Mouse (Mus musculus) mammary gland, adult 2 months (tissue): ENCODE data around the gene Lexm. TPM values are rescaled to one million over a fixed set of nuclear protein-coding genes. Genes with fewer than 3 reads are reported as not detected.

Experiments used
- polyA plus RNA-seq: library from polyadenylated mRNA; depleted of rRNA; stranded (reverse); fragments of >200 nt; gene quantifications from 2 replicates; pipeline ENCODE4 v1.2.3, GENCODE M21; 2012; ENCODE audit warnings: low replicate concordance; rRNA removed

Lexm gene
- 0.08 TPM in 1 of 2 replicates, not detected in the other for polyA plus RNA-seq

DNA sequence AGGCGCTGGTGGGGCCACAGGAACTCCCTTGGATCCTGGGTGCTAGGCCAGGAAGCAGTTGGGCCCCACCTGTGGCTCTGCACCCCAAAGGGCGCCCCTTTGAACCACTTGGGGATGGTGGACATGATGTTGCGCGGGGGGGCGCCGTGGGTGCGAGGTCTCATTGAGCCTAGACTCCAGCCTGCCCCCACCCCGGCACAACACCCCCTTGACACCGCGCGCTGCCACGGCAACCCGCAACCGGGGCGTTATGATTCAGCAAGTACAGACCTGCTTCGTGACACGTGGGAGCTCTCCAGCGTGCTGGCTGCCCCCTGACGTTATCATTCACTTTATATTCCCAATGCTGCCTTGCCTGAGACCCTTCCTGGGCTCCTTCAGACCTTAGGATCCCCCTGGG, at the start of gene Lexm:
Gene Lexm (minus strand): TSS at position 186 of the 400 bp plus-strand sequence.

DNA sequence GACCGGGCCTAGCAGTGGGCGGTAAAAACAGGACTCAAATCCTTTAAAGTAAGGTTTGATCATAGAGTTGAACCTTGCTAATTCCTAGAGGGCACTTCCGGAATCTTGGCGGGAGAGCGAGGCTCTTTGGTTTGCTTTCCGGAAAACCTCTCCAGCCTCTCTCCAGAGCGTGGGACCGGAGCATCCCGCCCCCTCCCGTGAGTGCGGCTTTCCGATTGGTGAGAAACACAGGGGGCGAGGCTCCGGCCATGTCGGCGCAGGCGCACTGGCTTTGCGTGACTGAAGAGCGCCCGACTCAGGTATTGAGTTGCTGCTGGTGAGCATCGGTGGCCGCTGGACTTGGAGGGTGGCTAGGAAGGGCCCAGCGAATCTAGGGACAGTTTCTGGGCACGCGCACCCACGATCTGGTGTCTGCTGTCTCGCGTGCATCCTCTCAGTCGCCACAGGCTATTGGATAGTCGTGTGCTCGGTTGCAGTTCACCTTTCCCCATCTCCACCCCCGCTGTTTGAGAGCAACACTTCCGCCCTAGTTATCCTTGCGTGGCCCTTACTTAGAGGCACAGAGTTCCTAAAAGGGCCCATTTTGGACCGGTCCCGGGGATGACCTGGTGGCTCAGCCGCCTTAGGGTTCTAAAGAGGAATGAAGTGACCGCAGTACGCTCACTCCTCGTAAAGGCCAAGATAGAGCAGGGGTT, 33.9 kb upstream of the Lexm start, which contains the start of gene Pars2:
Gene Pars2 (plus strand): TSS at position 237 of the 695 bp plus-strand sequence.

DNA sequence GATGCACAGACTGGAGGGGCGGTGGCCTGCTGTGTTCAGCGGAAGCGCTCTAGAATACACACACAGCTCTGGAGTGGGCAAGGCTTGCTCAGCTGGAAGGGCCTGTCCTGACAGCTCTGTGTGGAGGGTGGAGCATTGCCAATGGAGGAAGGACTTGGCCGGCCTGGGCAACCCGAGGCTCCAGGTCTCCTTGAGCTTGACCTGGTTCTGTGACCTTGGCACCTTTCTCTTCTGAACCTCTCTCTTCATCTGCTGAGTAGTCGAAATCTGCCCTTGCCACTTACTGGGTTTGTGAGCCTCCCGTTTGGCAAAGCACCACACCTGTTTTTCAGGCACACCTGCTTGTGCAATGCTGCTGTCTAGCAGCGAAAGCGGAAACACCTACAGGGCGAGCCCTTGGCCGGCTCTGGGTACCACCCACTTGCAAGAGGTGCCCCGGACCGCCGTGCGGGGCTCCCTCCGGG, 5.0 kb upstream of the Lexm start, which contains the start of gene Ttc22:
Gene Ttc22 (plus strand): TSS at position 403 of the 464 bp plus-strand sequence.

DNA sequence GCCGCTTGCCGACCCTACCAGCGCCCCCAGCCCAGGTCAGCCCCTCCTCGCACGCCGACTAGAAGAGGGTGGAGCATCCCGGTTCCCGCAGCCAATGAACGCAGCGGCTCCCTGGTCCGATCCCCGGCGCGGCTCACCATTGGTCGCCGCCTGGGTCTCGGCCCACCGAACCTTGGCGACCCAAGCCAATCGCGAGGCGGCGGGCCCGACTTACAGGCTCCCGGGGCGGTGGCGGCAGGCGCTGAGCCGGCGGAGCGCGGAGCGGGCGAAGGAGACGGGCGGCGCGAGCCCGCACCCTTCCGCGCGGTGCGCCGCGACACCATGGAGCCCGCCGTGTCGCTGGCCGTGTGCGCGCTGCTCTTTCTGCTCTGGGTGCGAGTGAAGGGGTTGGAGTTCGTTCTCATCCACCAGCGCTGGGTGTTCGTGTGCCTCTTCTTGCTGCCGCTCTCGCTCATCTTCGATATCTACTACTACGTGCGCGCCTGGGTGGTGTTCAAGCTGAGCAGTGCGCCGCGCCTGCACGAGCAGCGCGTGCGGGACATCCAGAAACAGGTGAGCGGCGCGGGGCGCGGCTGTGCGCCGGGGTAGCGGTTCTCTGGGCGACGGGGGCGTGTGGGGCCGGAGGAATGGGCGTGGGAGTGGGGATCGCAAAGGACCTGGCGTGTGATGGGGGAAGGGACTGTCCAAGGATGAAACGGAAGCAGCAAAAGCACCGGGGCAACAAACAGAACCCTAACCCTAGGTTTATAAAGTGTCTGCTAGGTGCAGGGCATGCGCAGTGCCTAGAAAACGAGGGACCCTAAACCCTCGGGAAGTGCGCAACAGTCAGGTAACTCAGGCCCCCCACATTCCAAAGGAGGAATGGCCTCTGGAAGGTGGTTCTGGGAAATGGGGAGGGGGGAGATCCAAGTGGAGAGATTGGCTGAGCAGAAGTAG, 55.9 kb downstream of the Lexm start, which contains the start of gene Dhcr24:
Gene Dhcr24 (plus strand): TSS at position 193 of the 936 bp plus-strand sequence.

Other genes starting within 250 kb of the Lexm start
- gene Pcsk9, start 152.9 kb downstream of the Lexm start, polyA plus RNA-seq: 0.17 and 0.44 TPM in 2 replicates
- gene Bsnd, start 125.0 kb downstream of the Lexm start, polyA plus RNA-seq: not detected in 2 replicates
- 38.2 TPM in 2 replicates for gene Dhcr24, start 56.2 kb downstream of the Lexm start, polyA plus RNA-seq
- gene Ttc22, start 5.2 kb upstream of the Lexm start, polyA plus RNA-seq: 1.7 and 4.0 TPM in 2 replicates
- gene Pars2, start 33.8 kb upstream of the Lexm start, polyA plus RNA-seq: 11.0 TPM in 2 replicates
- 33.6 and 60.0 TPM in 2 replicates for gene Ttc4, start 61.7 kb upstream of the Lexm start, polyA plus RNA-seq
- 0.55 and 0.56 TPM in 2 replicates for gene Mroh7, start 113.7 kb upstream of the Lexm start, polyA plus RNA-seq
- 0.06 TPM in 1 of 2 replicates, not detected in the other for gene Fam151a, start 116.6 kb upstream of the Lexm start, polyA plus RNA-seq
- gene Acot11, start 187.8 kb upstream of the Lexm start, polyA plus RNA-seq: 10.6 and 27.6 TPM in 2 replicates